Mouse (Mus musculus): ENCODE measurements around the gene Mark1.

DNA sequence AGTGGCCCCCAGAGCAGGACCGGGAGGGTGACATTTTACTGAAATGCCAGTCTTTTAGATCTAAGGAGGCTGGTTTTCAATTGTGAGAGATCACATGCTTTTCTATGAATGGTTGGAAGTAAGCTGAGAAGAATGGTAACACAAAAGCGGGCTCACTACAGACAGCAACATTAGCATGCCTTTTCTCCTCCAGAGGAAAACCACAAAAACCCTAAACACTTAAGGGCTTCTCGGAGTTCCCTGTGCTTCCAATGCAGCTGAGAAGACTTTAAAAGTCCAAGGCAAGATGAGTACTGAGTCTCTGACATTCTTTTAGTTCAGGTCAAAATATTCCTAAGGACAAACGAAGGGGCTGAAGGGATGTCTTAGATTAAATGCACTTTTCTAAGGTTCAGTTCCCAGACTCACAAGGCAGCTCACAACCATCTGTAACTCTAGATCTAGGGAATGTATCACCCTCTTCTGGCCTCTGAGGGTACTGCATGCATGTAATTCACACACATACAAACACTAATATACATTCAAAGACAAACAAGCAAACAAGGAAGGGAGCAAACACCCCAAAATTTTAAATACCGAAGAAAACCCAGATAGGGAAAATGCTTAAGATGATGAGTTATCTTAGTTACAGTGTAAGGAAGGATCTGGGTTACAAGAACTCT, 81.0 kb downstream of the Mark1 start:
- TF ChIP-seq CTCF (IDR thresholded peaks at IDR 0.05; ENCODE audit: low read depth) = no peak
- no peak for TF ChIP-seq EP300 (IDR thresholded peaks at IDR 0.05; ENCODE audit: low read depth)
